ENCODE assay signal across 9 mouse cellular contexts in the genomic region with DNA sequence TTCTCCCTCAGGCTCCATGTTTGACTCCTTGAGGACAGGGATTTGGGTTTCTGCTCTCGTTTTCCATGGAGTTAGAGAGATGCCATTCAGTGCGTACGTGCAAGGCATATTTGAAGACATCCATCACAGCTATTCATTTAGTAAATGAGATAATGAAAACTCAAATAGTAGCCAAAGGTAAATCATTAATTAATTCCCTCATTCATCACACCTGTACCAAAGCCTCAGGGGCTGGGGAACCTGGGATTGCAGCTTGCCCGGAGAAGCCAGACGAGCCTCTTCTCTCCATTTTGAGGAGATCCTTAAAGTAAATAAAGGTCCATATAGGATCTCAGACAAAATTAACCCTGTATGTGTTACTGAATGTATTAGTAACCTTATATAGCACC. TPM values are rescaled to one million over a fixed set of nuclear protein-coding genes. Genes with fewer than 3 reads are reported as not detected.
DNase-seq lines count a peak whose midpoint lies in the region; ATAC-seq and TF ChIP-seq lines count a peak whose summit lies in the region.
"Had no signal": no experiment of that assay in that cellular context is flagged by ENCODE, and none has a peak within 500 bp of the region (broad histone marks: within the 10 kb centered on the region; RNA-seq: fewer than 3 reads in every experiment).

No protein-coding gene starts in this region.

- WGBS in heart, embryonic 14.5 days: 12% methylated on average over 5 of the region's 5 CpGs
- 1% methylated on average over 5 of the region's 5 CpGs for WGBS in forebrain, embryonic 12.5 days
- WGBS in kidney, postnatal 0 days: 20% methylated on average over 5 of the region's 5 CpGs
- whole genome bisulfite sequencing in midbrain, postnatal 0 days: 32% methylated on average over 5 of the region's 5 CpGs

- peak overlapping the region; percentile 76 for H3K4me2 ChIP-seq in heart, embryonic 14.5 days (ENCODE audit: low read length)
- peak overlapping the region; percentile 88 for H3K4me2 ChIP-seq in forebrain, embryonic 12.5 days
- H3K4me2 ChIP-seq in kidney, postnatal 0 days (ENCODE audit: low read length): peak overlapping the region; percentile 77
- peak overlapping the region; percentile 92 for H3K4me2 ChIP-seq in midbrain, postnatal 0 days (ENCODE audit: low read depth, low read length, poor library complexity, severe bottlenecking)

- no peak for TF ChIP-seq CTCF in kidney, postnatal 0 days (IDR thresholded peaks at IDR 0.05; ENCODE audit: low read depth)
- no peak for TF ChIP-seq CTCF in midbrain, postnatal 0 days (IDR thresholded peaks at IDR 0.05)

- intact Hi-C loops in gastrocnemius, postnatal 14 days (cut with DNase I; ENCODE audit: low total_unique reads): no loop called here

- no peak for ATAC-seq in heart, embryonic 14.5 days (ENCODE audit: insufficient number of reproducible peaks, insufficient read depth, low FRiP score, low read depth)
- ATAC-seq in forebrain, embryonic 12.5 days (ENCODE audit: low FRiP score): no peak
- ATAC-seq in kidney, postnatal 0 days (replicated peaks; ENCODE audit: low FRiP score, low read depth): no peak
- no peak for ATAC-seq in midbrain, postnatal 0 days (ENCODE audit: low FRiP score)

- no peaks in the 10 kb centered on the region for H3K36me3 ChIP-seq in heart, embryonic 14.5 days (ENCODE audit: control insufficient read depth, insufficient read depth, low read length)
- no peaks in the 10 kb centered on the region for H3K36me3 ChIP-seq in forebrain, embryonic 12.5 days (replicated peaks)
- H3K36me3 ChIP-seq in kidney, postnatal 0 days (ENCODE audit: insufficient read depth, low read length): no peaks in the 10 kb centered on the region
- H3K36me3 ChIP-seq in midbrain, postnatal 0 days (ENCODE audit: insufficient read depth, low read length): no peaks in the 10 kb centered on the region

- peak overlapping the region; percentile 55 to 76 for H3K27ac ChIP-seq in heart, embryonic 14.5 days (replicated peaks in 1 of 2; ENCODE audit: control insufficient read depth in 1 of 2, insufficient read depth in 1 of 2, low read depth in 2 of 2, low read length in 2 of 2)
- 0 out of 2 replicates have a peak overlapping the region, but pooled peaks have one; percentile 46 for H3K27ac ChIP-seq in forebrain, embryonic 12.5 days
- peak overlapping the region; percentile 97 for H3K27ac ChIP-seq in kidney, postnatal 0 days
- H3K27ac ChIP-seq in midbrain, postnatal 0 days (ENCODE audit: low read depth, low read length): no peak overlapping the region

- peak overlapping the region; percentile 66 for H3K9ac ChIP-seq in heart, embryonic 14.5 days (ENCODE audit: low read length)
- H3K9ac ChIP-seq in forebrain, embryonic 12.5 days: no peak overlapping the region
- H3K9ac ChIP-seq in kidney, postnatal 0 days (ENCODE audit: low read depth, low read length): no peak overlapping the region
- H3K9ac ChIP-seq in midbrain, postnatal 0 days (replicated peaks; ENCODE audit: low read length, poor library complexity, severe bottlenecking): no peak overlapping the region

- H3K4me1 ChIP-seq in heart, embryonic 14.5 days (ENCODE audit: control insufficient read depth in 2 of 2, insufficient read depth in 2 of 2, low read length in 2 of 2): peaks cover 13 to 39% of the 10 kb centered on the region in 2 experiments
- peaks cover 45% of the 10 kb centered on the region for H3K4me1 ChIP-seq in forebrain, embryonic 12.5 days
- peaks cover 13% of the 10 kb centered on the region for H3K4me1 ChIP-seq in kidney, postnatal 0 days (replicated peaks; ENCODE audit: insufficient read depth, low read length)
- peaks cover 3% of the 10 kb centered on the region; the same call in 1 of the 2 replicates for H3K4me1 ChIP-seq in midbrain, postnatal 0 days (ENCODE audit: insufficient read depth, low read length)

- DNase-seq in heart, adult 18-20 months: no peak
- no peak for DNase-seq in kidney, postnatal 0 days (ENCODE audit: low spot score)
- DNase-seq in midbrain, postnatal 0 days (ENCODE audit: low spot score): no peak
- no peak for DNase-seq in gastrocnemius, postnatal 14 days
- no peak for DNase-seq in layer of hippocampus, postnatal 14 days (ENCODE audit: low spot score in 2 of 2)
- no peak for DNase-seq in spleen, adult 18-20 months
- DNase-seq: adrenal gland, adult 8-10 months had no signal

- no peaks in the 10 kb centered on the region for H3K9me3 ChIP-seq in heart, embryonic 14.5 days (ENCODE audit: control insufficient read depth, low read length)
- H3K9me3 ChIP-seq in forebrain, embryonic 12.5 days: no peaks in the 10 kb centered on the region
- H3K9me3 ChIP-seq in kidney, postnatal 0 days (replicated peaks; ENCODE audit: low read length): no peaks in the 10 kb centered on the region
- H3K9me3 ChIP-seq in midbrain, postnatal 0 days (ENCODE audit: low read length): no peaks in the 10 kb centered on the region

- H3K4me3 ChIP-seq in heart, embryonic 14.5 days (ENCODE audit: control insufficient read depth in 1 of 2, insufficient read depth in 1 of 2, low read depth in 1 of 2, low read length in 2 of 2): peak overlapping the region in 1 of 2 experiments; percentile 66; a peak in 2 of 4 replicates
- H3K4me3 ChIP-seq in forebrain, embryonic 12.5 days (replicated peaks): peak overlapping the region; percentile 90; the same call in 1 of the 2 replicates
- peak overlapping the region; percentile 91; the same call in 1 of the 2 replicates for H3K4me3 ChIP-seq in kidney, postnatal 0 days (replicated peaks; ENCODE audit: low read depth, low read length)
- H3K4me3 ChIP-seq in midbrain, postnatal 0 days (ENCODE audit: low read depth, low read length): no peak overlapping the region

- H3K27me3 ChIP-seq in heart, embryonic 14.5 days (ENCODE audit: control insufficient read depth, insufficient read depth, low read length): no peaks in the 10 kb centered on the region
- peaks cover 15% of the 10 kb centered on the region for H3K27me3 ChIP-seq in forebrain, embryonic 12.5 days
- no peaks in the 10 kb centered on the region for H3K27me3 ChIP-seq in kidney, postnatal 0 days (ENCODE audit: insufficient read depth, low read length)
- no peaks in the 10 kb centered on the region for H3K27me3 ChIP-seq in midbrain, postnatal 0 days (ENCODE audit: insufficient read depth, low read length)

RNA-seq across cellular contexts. Expression of gene Ptpn13, which starts 1.1 kb away (rescaled TPM):
- polyA plus RNA-seq in heart, embryonic 14.5 days (2014; fragmentation: Nextera tagmentation; extraction: Ambion mirVana): 8.5 and 9.3 TPM in 2 replicates
- total RNA-seq in heart, adult 18-20 months (2021): 1 to 10 TPM; 4.8 to 6.2 TPM
- 13.8 and 14.4 TPM in 2 replicates for polyA plus RNA-seq in forebrain, embryonic 12.5 days (2016; fragmentation: Nextera tagmentation; extraction: Ambion mirVana)
- 20.4 and 20.8 TPM in 2 replicates for polyA plus RNA-seq in kidney, postnatal 0 days (2015; fragmentation: Nextera tagmentation; extraction: Ambion mirVana)
- total RNA-seq in midbrain, postnatal 0 days (2014; rRNA removed): 14.1 and 18.0 TPM in 2 replicates
- 1.9 and 2.6 TPM in 2 replicates for polyA plus RNA-seq in midbrain, postnatal 0 days (2015; fragmentation: Nextera tagmentation; extraction: Ambion mirVana)
- 1 to 10 TPM; 5.4 to 6.0 TPM for total RNA-seq in gastrocnemius, postnatal 14 days (2021)
- 10 to 100 TPM in 1 of 2 experiments, 1 to 10 TPM in 1; 8.2 to 10.1 TPM for total RNA-seq in layer of hippocampus, postnatal 14 days (2021)
